Mouse (Mus musculus): ENCODE data around the gene Olig3.
"Not testable (repeated sequence)": the region's sequence is repeated elsewhere in the genome, so short reads cannot be mapped to it uniquely, and the experiment has no call there.

Olig3 gene

DNA sequence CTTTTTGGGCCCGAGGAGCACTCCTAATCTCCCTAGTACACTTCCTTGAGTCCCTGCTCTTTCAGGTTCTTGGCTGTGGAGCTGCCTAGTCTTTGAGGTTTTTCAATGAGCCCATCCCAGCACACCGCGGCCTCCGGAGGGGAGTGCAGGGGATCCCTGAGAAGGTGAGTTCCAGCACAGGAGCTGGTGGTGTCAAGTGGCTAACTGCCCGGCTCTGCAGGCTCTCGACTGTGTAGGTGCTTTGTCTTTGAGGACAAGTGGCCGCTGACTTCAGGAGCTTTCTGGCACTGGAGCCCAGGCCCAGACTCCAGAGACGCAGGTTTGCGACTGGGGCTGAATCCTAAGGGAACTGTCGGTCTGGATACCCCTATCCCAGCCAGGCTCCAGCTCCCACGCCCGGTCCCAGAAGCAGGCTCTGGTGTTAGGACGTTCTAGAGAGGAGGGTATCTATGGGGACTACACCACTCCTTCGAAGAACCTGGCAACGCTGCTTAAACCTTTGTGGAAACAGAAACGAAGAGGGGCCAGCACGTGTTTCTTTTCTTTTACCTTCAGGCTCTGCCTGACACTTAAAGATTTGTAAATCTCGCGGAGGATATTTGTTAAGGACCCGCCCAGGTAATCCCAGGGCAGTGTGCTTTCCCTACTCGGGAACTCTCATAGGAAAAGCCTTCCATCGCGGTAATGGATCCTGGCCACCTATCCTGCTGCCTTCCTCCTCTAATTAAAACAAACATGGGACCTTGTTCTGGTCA is 5.4 kb downstream of the Olig3 start:
- DNase-seq (ENCODE audit: low spot score in 2 of 2) = no peak

DNA sequence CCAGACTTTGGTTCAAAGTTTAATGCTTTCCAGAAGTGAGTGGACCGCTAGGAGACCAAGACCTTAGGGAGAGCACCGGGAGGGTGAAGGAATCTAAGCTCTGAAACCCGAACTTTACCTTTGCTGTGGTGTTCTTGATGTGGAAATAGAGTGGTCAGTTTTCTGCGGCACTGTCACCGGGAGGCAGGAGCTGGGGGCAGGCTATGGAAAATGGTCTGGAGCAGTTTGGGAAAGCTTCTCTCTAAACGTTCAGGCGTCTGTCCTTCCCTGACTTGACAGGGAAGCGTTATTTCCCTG is 5.9 kb downstream of the Olig3 start:
- DNase-seq (ENCODE audit: low spot score in 2 of 2) = no peak

DNA sequence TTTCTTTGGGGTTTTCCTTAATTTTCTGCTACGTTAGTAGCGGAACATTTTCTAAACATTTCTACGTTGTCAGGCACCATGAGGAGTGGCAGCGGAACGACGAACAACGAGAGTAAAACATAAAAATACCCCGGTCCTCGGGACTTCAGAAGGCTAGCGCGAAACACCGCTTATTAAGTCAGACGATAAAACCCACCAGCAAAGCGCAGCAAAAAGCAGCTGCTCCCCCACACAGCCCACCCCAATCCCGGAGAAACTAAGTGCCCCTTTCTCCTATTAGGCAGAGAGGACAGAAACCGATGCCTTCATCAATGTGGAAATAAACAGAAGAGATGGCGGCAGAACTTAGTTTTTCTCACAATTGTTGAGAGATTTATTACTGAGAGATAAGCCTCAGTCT is 6.5 kb downstream of the Olig3 start:
- DNase-seq (ENCODE audit: low spot score in 2 of 2) = no peak

DNA sequence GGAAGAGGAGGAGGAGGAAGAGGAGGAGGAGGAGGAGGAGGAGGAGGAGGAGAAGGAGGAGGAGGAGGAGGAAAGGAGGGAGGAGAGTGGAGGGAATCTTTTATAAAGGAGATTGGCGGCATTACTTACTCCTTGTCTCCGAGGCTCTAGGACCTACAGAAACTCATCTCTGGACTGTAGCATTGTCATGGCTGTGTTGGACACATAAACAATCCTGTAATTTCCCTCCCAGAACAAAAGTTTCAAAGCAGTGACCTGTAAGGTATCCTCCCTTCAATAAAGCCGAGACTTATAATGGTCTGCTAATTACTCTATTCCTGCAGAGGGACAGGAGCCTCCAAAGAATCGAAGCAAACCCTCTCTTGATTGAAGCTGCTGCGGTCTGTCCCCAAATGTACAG is 7.0 kb downstream of the Olig3 start:
- DNase-seq (ENCODE audit: low spot score in 2 of 2) = no peak

DNA sequence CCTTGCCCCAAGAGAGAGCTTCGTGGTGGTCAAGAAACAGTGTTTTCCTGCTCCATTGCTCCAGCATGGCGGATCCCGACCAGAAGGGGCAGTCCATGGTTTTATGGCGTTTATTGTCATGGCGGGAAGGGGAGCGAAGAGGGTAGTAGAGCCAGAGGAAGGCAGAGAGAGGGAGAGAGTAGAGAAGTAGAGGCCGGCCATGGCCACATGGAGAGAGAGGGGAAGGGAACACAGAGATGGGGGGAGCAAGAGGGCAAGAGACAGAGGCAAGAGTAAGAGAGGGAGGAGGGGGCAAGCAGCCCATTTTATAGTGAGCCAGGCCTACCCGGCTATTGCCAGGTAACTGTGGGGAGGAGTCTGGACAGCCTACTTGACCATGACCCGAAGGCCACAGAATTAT is 12.8 kb downstream of the Olig3 start:
- no peak for DNase-seq (ENCODE audit: low spot score in 2 of 2)

DNA sequence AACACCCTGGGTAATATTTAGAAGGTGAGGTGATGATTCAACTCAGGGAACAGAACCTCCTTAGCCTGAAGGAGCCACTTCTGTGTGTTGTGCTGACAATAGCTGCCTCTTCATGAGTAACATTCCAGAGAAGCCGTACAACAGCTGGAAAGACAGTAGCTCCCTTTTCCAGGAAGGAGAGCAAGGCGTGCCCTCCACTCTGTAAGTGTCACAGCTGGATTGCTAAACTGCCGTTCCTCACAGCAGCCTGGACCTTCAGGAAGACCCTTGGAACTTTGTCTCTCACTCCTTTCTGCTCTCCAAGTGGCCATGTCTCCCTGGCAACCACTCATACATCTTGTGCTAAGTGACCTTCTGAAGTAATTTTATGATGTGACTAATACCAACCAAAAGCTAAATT is 13.8 kb downstream of the Olig3 start:
- no peak for DNase-seq (ENCODE audit: low spot score in 2 of 2)

DNA sequence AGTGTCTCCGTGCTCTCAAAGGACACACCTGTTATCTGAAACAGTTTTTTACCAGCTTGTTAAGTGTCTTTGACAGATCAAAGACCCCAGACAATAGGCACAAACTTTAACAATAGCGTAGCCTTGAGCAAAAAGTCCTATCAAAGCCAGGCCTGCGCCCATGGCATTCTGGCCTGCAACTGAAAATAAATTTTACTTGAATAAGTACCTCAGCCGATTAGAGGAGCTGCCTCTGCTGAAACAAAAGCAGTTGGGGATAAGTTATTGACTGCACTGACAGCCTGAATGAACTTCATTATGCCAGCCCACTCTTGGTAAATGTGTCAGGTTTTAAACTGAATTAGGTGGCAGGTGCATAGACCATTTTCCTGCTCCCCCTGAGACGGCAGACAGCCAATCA is 15.9 kb downstream of the Olig3 start:
- DNase-seq (ENCODE audit: low spot score in 2 of 2) = no peak

DNA sequence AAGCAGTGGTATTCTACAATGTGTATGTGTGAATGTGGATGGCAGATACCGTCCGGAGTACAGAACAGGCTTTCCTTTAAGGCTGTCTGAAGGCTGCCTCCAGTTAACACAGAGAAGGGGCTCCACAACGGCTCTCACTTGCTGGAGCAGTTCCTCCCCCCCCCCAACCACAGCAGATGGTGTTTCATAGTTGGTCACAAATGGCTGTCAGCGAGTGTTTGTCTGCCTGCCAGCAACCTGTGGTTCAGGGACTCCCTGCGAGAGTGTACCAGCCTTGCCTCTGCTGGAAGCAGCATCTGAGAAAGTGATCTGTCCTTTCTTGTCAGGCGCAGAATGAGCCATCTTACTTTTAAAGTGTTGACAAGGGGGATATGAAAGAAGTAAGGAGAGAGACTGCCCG is 17.5 kb downstream of the Olig3 start:
- DNase-seq (ENCODE audit: low spot score in 2 of 2) = no peak

DNA sequence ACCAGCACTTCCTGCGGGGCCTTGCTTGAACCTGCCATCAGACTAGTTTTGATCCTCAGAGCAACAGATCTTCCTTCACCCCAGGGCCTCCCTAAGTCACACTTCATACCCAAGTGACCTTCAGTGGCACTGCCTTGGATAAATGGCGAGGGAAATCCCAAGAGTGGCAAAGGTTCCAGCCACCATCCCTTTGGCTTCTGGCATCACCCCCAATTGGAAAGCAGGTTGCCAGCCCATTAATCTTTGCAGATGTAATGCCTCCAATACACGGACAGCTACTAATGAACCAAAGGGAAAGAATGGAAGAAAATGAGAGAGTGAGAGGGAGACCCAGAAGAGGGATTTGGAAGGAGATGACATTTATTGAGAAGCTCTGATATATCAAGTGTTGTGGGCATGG is 18.0 kb downstream of the Olig3 start:
- DNase-seq (ENCODE audit: low spot score in 2 of 2) = no peak

DNA sequence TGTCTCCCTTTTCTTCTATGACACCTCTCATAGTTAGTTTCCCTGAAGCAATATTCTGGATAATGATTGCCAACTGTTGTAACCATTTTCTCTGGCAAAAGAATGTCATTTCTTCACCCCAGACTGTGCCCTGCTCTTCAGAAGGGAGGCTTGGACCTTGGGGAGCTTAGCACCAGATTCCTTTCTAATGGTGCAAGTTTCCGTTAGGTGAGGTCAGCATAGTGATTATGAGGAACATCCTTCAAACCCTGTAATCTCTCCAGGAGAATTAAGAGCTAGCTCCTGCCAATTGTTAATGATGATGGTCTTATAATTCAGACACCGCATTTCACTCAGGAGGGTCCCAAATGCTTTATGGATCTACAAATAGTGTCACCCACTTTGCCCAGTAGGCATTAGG is 19.5 kb downstream of the Olig3 start:
- DNase-seq (ENCODE audit: low spot score in 2 of 2) = no peak

DNA sequence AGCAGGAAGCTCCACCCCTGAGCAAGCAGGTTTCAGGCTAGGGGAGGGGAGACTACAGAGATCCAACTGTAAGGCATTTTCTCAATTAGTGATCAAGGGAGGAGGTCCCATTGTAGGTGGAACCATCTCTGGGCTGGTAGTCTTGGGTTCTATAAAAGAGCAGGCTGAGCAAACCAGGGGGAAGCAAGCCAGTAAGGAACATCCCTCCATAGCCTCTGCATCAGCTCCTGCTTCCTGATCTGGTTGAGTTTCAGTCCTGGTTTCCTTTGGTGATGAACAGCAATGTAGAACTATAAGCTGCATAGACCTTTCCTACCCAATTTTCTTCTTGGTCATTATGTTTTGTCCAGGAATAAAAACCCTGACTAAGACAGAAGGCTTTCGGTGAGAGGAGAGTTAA is 24.6 kb downstream of the Olig3 start:
- DNase-seq (ENCODE audit: low spot score in 2 of 2) = not testable (repeated sequence)

DNA sequence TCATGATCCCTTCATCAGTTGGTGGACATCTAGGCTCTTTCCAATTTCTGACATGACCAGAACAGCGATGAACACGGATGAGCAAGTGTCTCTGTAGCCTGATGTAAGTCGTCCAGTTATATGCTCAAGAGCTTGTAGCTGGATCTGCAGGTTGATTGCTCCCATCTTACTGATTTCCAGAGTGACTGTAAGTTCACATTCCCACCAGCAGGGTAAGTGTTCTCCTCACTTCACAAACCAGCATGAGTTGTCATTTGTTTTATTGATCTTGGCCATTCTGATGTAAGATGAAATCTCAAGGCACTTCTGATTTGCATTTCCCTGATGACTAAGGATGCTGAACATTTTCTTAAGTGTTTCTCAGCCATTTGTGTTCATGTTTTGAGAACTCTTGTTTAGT is 27.8 kb downstream of the Olig3 start:
- DNase-seq (ENCODE audit: low spot score in 2 of 2) = no peak

DNA sequence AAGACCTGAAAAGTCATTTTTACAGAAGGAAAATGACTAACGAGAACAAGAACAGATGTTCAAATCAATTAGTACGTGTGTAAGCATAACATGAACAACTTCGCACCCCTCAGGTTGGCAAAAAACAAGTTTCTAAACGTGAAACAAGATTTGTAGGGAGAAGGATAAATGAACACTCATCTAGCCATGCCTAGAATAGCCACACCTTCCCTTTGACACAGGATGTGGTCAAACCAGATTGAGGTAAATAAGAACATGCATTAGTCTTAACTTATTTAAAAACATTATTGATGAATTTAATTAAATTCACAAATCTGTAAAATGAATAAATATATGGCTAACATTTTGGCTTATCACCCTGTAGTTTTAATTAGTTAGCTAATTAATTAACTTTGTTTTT is 35.5 kb downstream of the Olig3 start:
- DNase-seq (ENCODE audit: low spot score in 2 of 2) = no peak

DNA sequence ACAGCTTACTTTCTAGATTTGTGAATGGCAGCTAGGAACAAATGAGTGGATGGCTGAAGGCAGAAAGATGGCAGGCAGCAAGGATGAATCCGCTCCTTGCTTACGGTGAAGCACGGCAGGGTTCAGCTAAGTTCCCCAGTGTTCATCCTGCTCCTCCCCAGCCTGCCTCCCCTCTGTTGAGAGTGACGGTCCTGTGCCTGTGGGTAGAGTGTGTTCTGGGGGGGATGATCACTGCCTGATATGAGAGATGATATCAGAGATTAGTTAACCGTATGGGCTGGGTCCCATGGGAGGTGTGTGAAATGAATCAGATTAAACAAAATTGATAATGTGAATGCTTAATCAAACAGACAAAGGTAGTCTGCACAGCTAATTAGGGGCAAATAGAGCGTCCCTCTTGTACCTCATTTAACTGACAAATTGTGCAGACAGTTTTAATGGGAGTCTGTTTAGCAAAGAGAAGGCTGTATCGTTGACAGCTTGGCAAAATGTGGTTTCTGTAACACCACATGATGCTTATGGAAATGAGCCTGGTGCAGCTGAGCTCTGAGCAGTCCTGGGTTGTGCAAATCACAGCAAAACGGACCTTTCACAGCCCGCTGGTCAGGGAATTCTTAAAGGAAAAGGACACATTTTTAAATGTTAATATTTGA is 40.3 kb downstream of the Olig3 start:
- DNase-seq (ENCODE audit: low spot score in 2 of 2) = no peak

DNA sequence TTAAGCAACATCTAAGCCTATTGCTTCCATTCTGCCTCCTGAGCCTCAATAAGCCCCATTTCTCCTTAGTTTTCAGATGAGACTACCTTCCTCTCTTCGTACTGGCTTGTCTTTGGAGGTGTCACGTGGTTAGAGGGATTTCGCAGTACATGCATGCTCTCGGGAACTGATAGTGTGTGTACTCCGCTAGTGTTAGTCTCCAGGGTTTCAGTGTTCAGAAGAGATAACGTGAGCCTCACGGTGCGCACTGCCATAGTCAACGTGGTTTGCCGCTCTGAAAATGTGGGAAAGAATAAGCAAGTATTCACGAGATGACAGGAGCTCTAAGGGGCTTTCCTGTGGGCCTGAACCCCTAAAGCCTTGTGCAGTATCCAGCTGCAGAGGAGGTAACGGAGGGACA is 41.1 kb downstream of the Olig3 start:
- no peak for DNase-seq (ENCODE audit: low spot score in 2 of 2)

DNA sequence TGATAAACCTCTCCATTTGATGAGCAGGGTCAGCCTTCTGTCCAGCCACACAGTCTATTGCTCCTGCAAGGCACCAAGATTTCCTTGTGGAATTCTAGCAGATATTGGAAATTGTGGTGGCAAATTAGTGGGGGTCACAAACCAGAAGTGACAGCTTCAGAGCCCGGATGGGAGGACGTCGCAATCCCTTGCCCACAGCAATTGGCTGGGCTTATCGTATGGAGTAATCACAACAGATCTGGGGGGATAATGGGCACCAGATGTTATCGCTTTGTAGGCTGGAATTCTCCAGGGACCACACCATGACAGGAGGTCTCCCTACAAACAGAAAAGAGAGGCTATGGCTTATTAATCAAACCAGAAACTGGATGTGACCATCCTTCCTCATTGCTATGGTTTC is 44.8 kb downstream of the Olig3 start:
- DNase-seq (ENCODE audit: low spot score in 2 of 2) = no peak

DNA sequence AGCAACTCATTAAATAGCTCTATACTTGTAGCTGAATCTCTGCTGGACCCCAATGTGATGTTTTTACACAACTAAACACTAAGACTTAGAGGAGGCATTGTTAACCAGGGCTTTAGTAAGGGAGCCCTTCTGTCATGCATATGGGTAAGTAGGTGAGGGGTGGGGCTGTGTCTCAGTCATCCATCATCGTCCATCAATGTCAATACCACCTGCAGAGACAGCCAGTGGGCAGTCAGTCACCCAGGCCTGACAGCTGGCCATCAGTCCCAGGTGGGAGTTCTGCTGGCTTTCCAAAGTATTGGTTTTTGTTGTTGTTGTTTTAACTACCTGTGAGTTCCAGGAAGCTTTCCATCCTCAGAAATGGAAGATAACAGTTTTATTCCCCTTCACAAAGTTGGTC is 48.1 kb downstream of the Olig3 start:
- DNase-seq (ENCODE audit: low spot score in 2 of 2) = no peak

DNA sequence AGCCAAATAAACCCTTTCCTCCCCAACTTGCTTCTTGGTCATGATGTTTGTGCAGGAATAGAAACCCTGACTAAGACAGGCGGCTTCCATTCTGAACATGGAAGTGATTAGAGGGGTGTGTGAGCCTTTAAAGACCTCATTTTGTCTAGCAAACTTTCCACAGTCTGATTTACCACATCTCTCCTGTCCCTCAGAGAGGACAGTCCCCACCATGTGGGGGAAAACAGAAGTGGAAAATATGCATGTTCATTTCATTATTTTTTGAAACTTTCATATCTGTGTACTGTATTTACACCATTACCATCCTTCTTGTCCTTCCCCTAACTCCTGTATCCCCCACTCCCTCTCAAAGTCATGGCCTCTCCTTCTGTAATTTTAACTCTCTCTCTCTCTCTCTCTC is 49.6 kb downstream of the Olig3 start:
- no peak for DNase-seq (ENCODE audit: low spot score in 2 of 2)

DNA sequence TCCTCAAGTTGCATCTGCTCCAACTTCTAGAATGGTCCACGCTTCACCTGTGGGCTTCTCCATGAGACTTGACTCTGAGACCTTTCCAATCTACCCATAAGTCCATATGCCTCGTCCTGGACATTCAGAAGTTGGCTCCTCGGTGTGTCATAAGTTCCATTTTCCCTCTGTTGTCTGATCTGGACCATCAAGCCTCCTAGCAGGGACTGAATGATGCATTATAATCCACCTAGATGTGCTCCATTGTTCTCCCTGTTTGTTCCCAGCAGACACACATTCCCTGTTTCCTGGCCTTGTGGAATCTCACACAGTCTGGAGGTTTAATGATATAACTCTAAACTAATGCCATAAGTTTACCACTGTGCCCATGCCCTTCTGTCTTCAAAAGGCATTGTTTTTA is 50.8 kb downstream of the Olig3 start:
- no peak for DNase-seq (ENCODE audit: low spot score in 2 of 2)
